Mouse (Mus musculus) CD4-positive helper T cell, adult 2 months (primary cell): Measurements from ENCODE around the gene Gm4881.

Source experiments
- DNase-seq: peaks from one replicate; pipeline ENCODE4 v3.0.0-alpha.2; 2012; ENCODE audit warnings: low read depth, missing footprints, low spot score

Gm4881 gene

DNA sequence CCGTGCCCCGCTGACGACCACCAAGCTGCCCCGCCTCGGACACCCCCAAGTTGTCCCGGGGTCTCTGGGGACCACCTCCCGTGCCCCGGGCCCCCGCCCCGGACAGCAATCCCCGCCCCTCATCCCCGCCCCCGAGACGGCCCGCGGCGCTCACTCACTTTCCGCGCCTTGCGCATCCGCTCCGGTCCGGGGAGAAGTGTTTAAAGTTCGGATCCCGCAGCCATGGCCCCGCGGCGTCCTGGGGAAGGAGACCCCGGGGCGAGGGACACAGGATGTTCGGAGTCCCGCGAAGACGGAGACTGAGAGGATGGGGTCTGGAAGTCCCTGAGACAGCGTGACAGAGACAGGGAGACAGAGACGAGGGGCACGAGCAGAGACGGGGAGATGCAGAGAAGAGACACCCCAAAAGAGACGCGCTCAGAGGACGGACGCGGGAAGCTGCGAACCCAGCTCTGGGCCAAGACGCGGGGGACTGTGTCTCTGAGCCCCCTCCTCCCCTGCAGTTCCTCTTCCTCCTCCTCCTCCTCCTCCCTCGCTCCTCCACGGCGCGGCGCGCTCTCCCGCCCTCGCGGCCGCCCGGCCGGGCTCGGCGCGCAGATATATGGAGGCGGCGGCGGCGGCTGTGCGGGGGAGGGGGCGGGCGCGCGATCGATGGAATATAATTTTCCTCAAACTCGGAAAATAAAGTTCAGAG, at the start of gene Gm4881:
Gm4881 (minus strand) TSS at position 238 of the 694 bp plus-strand sequence.
- DNase-seq: peak; percentile 44

DNA sequence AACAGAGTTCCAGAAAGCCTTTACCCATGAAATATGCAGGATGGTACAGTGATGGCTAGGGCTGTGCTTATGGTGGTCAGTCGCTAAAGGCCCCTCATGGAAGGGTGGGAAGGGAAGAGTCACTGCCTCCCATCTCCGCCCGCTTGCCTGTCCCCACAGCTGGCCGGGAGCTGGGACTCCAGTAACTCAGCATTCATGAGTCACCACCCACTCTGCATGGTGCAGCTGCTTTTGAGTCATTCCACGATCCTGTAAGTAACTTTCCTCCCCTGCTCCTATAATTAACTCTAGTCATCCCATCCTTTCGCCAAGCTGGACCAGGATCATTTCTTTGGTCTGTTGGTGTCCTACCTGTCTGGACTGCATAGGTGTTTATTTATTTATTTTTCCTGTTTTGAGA, 48.8 kb upstream of the Gm4881 start:
- DNase-seq: no peak

DNA sequence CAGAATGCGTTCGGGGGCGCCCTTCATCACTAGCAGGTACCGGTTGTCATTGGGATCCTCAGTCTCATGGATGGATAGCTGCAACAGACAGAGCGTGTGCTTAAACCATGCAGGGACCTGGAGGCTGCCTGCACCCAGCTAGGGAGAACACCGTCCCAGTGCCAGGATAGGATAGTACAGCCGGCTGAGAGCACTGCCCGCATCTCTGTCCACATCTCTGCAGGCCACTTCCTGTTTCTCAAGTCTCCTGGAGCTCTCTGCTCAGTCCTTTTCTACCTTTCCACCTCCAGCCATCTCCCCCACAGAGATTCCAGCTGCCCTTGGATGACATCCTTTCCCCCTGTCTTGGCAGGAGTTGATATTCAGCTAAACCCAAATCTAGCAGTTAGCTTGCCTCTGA, 46.2 kb upstream of the Gm4881 start:
- DNase-seq: no peak

DNA sequence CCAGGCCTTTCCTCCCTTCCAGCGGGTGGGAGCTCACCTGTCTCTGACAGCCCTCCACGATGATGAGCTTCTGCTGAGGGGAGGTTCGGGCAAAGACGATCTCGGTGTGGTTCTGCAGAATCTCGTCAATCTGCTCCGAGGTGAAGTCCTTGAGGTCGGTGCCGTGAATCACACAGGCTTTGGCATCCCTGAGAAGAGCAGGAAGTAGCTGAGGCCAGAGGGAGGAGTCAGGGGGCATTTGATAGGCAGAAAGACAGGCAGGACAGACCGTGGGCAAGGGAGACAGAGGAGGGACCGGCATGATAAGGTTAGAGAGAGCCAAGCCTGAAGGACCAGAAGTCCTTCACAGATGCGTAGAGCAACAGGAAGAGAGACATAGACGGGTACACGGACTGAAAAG, 43.6 kb upstream of the Gm4881 start:
- DNase-seq: no peak

DNA sequence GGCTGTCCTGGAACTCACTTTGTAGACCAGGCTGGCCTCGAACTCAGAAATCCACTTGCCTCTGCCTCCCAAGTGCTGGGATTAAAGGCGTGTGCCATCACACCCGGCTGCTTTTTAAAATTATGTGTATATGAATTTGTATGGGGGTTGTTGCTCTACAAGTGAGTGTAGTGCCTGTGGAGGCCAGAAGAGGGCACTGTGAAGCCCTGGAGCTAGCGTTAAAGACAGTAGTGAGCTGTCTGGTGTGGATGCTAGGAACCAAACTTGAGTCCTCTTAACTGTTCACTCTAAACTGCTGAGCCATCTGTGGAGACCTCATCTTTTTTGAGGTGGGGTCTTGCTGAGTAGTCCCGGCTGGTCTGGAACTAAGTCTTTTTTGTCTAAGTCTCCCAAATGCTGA, 41.5 kb upstream of the Gm4881 start:
- no peak for DNase-seq

DNA sequence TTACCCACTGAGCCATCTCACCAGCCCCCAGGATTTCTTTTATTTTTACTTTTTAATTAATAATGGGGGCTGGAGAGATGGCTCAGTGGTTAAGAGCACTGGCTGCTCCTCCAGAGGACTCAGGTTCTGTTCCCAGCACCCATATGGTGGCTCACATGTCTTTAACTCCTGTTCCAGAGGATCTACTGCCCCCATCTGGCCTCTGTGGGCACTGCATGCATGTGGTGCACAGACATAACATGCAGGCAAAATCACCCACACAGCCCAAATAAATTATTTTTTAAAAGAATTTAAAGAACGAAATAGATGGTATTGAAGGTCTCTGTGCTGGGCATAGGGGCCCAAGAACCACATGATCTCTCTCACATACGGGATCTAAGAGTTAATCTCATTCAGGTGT, 40.0 kb upstream of the Gm4881 start:
- DNase-seq: no peak

DNA sequence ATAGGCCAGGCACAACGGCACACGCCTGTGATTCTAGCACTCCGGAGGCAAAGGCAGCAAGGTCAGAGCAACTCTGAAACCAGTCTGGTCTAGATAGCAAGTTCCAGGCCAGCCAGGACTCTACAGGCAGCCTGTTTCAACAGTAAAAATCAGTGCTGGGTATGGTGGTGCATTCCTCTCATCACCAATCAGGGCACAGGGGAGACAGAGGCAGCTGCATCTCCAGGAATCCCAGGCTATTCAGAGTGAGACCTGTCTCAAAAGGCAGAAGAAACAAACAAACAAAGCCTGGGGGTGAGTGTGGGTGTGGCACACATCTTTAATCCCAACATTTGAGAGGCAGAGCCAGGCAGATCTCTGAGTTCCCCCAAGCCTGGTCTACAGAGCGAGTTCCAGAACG, 39.1 kb upstream of the Gm4881 start:
- DNase-seq: no peak

DNA sequence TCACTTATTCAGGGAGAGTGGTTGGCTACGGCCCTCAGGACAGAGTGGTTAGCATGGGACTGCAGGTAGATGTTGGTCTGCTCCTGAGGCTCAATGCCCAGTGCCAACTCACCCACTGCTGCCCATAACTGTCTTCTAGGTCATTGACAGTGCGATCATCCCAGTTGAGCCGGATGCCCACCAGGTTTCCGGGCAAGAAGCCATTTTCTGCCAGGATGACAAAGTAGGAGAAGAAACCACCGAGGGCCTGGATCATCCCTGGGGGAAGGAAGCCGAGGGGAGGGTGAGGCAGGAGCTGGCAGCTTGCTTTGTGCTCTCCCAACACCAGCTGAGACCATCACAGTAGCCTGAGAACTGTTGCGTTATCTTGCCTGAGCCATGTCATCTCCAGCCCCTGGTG, 36.1 kb upstream of the Gm4881 start:
- no peak for DNase-seq

DNA sequence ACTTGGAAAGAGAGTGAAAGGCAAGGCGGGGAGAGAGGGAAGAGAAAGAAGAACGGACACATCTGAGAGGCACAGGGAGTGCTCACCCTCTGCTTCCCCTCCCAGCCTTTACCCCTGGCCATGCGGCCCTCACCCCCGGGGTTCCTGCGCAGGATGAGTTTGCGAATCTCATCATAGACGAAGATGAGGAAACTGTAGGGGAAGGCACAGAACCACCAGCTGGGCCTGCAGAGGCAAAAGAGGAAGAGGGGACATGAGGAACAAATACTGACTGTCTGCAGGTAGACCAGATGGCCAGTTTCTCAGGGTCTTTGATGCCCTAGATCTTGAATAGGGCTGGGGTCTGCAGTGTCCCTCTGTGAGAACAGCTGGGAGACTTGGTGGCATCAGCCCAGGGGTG, 34.5 kb upstream of the Gm4881 start:
- DNase-seq: no peak

DNA sequence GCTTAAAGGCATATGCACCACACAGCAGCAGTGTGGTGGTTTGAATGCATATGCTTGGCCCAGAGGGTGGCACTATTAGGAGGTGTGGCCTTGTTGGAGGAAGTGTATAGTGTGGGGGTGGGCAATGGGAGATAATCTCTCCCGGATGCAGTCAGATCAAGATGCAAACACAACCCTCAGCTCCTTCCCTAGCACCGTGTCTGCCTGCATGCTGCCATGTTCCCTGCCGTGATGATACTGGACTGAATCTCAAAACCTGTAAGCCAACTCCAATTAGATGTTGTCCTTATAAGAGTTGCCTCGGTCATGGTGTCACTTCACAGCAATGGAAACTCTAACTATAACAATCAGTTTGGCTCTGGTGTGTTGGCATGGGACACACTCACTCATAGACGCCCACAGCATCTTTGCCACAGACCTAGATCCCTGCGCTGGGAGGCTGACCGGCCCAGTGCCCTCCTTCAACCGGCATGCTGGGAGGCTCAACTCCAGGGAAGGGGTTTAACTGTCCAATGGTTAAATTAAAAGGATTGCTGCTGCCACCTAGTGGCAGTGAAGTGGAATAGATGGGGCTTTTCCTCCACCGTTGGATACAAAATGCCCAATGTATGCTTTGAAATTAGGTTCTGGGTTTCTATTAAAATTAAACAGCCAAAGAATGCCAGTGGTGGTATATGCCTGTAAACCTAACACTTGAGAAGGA, 30.8 kb upstream of the Gm4881 start:
- peak; percentile 73 for DNase-seq

DNA sequence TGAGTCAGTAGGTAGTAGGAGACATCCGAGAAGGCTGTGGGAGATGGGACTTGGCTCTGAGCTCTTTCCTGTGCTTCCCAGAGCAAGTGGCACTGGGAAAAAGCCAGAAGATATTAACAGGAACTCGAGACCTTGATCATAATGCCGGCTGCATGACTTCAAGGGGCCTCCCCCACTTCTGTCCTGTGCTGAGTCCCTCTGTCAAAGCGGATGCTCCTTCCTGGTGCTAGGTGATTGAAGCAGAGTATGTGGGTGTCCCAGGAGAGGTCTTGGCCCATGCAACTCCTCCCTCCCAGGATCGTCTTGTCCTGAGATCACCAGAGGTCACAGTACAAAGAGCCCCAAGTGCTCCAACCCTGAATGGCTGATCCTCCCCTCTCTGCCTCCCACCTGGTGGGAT, 29.6 kb upstream of the Gm4881 start:
- no peak for DNase-seq

DNA sequence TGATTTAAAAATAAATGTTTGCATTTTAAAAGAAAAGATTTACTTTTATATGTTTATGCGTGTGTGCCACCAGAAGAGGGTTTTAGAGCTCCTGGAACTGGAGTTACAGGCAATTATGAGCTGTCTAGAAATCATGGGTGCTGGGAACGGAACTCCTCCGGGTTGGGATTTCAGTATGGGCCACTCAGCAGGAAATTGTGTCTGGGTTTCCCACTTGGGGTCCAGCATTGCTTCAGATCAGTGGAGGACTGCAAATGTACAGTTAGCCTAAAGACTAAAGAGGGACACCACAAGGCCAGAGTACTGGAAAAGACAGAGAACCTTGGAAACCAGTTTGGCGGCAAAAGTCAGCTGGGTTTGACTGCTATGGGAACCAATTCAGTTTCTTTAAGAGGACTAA, 28.9 kb upstream of the Gm4881 start:
- no peak for DNase-seq

DNA sequence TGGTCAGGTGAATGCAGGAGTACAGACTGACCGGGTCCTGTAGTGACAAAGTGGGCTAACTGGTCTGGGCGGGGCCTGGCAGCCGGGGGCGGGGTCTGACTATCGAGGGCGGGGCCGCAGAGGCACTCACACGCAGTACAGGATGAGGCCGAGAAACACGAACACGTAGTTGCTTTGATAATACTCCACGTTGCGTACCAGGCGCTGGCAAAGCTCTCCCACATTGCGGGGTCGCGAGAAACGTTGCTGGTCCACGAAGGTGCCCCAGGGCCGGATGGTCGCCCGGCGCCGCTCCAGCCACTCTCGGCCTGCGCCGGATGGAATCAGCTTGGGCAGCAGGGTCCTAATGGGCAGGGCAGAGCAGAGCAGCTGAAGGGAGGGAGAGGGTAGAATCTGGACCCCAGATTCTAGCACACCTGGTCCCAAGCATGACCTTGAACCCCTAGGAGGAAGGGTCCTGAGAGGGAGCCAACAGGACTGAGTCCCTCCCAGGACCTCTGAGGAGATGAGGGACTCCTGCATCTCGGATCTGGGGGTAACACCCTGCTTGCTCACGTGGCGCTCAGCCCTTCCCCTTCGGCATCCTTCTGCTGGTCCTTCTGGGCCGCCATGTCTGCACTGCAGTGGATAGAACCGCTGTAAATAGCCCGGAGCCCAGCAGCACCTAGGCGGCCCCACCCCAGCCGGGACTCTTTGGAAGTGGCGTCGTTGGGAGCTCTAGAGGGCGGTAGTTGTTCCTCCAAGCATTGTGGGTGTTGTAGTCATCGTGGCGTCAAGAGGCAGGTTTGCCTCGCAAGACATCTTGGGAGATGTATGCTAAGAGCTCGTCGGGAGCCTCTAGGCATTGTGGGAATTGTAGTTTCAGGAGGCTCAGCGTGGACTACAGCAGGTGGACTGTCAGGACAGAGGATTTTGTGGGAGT, 27.9 kb upstream of the Gm4881 start, which contains the start of gene Rabac1:
Rabac1 (minus strand) TSS at position 783 of the 922 bp plus-strand sequence.
- peak; percentile 95 for DNase-seq

DNA sequence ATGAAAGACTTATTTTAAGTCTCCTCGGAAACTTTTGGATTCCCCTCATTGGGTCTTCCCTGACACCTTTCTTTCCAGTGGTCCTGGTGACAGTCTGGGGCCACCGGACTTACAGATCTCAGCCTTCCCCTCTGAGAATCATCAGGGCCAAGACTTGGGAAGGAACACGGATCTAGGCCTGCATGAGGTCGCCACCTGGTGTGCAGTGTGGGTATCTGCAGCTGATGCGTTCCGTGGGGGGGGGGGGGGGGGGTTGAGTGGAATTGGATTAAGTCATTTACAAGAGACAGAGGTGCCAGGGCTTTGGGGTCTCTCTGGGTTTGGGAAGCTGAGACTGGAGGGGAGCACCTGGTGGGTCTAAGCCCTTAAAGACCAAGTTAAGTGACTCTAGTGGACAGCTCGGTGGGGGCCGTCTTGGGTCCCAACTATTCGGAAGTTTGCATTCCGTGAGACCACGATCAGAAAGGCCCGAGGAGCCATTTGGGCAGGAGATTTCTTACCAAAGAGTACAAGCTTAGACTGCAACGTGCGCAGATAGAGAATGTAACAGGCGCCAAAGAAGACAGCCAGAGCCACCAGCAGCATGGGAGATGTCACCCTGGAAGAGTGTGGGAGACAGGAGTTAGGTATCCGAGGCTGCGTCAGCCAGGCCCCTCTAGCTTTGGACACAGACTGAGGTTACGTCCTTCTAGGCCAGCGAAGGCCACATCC, 27.1 kb upstream of the Gm4881 start:
- peak; percentile 80 for DNase-seq

DNA sequence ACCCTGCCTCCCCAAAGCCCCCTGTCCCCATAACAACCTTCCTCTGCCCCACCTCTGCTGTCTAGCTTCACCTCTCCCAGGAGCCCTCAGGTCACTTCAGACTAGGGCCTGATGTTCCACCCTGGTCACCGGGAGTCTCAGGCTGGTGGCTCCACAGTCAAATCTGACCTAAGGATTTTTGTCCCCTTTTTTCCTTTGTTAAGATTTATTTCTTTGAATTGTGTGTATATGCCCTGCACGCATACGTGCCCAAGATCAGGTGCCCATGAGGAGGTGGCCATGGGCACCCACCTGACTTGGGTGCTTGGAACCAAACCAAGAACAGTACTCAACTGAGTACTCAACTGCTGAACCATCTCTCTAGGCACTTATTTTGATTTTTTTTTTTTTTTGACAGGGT, 26.0 kb upstream of the Gm4881 start:
- no peak for DNase-seq

DNA sequence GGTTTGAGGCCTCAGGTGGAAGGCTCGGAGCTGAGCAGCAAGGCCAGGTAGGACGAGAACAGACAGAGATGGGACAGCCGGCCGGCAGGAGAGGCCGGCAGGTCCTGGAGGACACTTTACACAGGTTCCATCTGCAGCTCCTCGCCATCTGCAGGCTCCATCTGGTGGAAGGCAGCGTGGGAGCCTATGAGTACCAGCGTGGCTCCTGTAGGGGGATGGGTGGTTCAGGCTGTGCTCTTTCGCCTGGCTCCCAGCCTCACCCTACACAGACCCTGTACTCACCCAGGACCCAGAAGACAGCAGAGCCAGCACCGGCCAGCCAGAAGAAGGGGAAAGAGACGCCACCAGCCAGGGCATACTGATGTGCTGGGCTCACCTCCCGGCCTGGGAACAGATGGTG, 25.5 kb upstream of the Gm4881 start:
- no peak for DNase-seq

DNA sequence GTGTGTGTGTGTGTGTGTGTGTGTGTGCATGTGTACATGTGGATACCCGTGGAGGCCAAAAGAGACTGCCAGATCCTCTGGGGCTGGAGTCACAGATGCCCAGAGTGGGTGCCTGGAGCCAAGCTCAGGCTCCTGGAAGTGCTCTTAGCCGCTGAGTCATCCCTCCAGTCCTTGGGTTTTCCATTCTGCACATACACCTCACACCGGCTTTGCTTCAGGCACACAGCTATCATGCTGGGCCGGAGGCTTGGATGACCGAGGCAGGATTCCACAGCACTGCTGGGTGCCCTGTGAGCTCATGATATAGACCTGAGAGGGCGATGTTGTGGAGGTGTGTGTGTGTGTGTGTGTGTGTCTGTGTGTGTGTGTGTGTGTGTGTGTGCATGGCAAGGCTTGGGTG, 24.2 kb upstream of the Gm4881 start:
- DNase-seq: no peak

DNA sequence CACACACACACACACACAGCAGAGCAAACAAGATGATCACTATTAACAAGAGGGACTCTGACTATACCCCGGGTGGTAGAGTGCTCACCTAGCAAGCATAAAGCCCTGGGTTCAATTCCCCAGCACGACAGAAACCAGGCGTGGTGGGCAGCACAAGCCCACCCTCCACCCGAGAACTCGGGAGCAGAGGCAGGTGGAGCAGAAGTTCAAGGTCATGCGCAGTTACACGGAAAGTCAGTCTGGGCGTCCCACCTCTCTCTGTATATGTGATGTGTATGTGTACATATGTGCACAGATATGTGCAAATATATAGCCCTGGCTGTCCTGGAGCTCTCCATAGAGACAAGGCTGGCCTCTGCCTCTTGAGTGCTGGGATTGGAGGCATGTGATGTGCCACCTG, 23.7 kb upstream of the Gm4881 start:
- DNase-seq: no peak

DNA sequence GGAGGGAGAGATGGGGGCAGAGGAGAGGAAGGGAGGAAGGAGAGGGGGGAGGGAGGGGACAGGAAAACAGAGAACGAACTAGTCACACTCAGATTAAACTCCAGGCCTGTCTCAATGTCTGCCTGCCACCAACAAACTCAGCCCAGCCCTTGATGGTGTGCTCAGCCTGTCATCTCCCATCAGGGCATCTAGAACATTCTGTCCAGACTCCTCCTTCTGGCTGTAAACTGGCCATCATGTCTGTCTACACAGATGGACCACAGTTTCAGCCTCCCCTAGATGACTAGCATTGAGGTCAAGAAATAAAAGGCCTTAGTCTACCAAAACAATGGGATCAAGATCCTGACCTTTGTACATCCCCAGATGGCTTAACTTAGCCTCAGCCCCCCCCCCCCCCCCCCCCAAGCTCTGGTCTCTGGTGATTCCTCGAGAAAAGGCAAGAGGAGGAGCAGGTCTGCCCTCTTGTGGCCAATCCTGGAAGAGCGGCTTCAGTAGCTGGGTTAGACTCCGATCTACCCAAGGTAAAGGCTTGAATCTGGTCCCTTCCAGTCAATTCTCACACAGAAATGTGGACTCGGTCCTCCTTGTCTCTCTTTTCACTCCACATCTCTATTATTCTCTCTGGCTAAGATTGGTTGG, 20.7 kb upstream of the Gm4881 start:
- DNase-seq: peak; percentile 81

DNA sequence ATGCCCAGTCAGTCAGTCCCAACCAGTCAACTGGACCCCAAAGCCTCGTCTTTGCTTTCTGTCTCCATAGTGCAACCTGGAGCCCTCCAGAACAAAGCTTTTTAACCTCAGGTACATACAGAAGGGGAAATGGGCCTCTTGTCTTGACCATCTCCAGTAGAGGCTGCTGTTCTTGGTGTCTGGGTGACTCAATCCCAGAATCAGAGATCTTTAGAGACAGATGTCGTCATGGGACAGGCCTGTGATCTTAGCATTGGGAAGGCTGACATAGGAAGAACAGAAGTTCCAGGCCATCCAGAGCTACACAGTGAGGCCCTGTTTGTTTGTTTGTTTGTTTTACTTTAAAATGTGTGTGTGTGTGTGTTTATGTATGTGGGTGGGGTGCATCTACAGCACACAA, 20.0 kb upstream of the Gm4881 start:
- DNase-seq: no peak

DNA sequence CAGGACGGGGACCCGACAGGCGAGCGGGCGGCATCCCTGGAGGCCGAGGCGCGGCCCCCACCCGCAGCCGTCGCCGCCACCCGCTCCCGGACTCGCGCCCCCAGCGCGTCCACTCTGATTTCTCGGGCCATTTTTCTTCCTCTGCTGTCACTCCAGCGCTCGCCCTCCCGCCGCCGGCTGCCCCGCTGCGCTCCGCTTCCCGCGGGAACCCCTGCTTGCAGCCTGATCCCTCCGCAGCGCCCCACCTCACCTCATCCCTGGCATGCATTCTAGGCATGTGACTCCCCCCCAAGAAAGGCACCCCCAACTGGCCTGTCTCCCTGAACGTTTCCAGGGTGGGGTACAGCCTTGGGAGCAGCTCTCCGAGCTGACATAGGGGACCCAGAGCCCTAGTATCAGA, 10.9 kb upstream of the Gm4881 start:
- no peak for DNase-seq
